Mouse (Mus musculus) cerebral cortex, adult 2 months (tissue): ENCODE measurements around the gene Bcl2l11.

Experiments used
- WGBS: fragments of 180-500 bp; shearing (Covaris S2); methylation state at CpG from one replicate; pipeline ENCODE4 v1.1.7; 2018; 5-methylcytosine and 5-hydroxymethylcytosine counted together

The Bcl2l11 gene

DNA sequence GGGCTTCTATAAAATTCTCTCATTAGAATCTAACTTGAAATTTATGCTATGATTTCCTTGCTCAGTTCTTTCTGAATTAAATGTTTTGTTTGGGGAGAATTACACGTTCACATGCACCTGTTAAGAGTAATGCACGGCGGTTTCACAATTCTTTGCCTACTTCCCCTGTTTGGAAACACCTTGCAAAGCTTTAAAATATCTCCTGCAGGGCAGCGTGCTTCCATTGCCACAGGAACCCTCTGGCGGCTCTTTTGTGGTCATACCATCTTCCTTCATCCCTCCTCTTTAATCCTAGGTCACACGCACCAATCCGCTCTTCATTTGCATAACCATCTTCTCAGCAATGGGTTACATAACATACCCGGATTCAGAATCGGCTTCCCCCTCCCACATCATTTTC, 14.3 kb upstream of the Bcl2l11 start:
- 65% methylated on average over 9 of the region's 9 CpGs for WGBS

- 78% methylated on average over 3 of the region's 3 CpGs for WGBS
These were observed 11.2 kb upstream of the Bcl2l11 start for GRCm38 (mm10) chr2:128114621-128115020.

DNA sequence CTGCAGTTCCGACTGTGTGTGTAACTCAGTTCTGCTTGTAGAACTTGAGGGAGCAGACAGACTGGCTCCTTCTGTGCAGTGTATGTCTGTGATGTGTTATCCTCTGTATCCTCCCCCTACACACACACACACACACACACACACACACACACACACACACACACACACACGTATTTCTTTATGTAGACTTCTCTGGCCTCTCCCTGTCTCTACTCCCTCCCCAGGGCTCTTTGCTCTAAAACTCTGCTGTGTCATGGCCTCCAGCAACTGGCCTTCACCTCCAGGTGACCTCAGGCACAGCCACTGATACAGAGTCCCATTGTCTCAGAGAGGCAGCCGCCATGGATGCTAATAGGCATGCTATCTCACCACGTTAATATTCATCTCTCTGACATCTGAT, 10.3 kb upstream of the Bcl2l11 start:
- WGBS, result 76% methylated on average over 4 of the region's 4 CpGs

DNA sequence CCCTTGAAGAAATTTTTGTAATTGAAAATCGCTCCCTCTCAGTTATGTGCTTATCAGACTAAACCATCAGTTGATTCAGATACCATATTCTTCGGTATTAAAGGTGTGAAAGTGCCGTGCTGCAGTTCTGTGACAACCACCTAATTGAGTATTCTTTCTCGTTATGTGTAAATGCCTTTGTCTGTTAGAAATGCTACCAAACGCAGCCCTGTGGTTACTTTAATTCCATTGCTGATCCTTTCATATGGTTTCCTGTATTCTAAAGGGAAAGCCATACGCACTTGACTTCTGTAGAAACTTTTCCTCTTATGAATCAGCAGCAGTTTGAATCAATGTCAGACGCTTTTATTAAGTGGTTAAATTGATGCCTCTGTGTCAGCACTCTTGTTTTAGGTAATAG, 8.2 kb upstream of the Bcl2l11 start:
- 86% methylated on average over 7 of the region's 7 CpGs for WGBS

DNA sequence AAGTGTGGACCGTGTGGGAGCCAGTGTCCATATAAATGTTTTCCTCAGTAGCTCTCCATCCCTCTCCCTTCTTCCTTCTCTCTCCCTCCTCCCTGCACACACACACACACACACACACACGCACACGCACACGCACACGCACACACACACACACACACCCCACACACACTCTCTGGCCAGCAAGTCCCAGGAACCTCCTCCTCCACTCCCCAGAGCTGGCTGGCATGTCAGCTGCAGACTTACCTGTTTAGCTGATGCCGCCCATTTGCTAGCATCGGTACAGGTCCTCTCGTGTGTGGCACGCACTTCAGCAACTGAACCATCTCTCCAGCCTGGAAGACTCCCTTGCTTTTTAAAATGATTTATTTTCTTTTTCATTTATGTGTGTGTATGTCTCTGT, 6.9 kb upstream of the Bcl2l11 start:
- WGBS, result 96% methylated on average over 9 of the region's 9 CpGs

GRCm38 (mm10) chr2:128122491-128122890, 3.3 kb upstream of the Bcl2l11 start:
- WGBS, result 2% methylated on average over 9 of the region's 9 CpGs

DNA sequence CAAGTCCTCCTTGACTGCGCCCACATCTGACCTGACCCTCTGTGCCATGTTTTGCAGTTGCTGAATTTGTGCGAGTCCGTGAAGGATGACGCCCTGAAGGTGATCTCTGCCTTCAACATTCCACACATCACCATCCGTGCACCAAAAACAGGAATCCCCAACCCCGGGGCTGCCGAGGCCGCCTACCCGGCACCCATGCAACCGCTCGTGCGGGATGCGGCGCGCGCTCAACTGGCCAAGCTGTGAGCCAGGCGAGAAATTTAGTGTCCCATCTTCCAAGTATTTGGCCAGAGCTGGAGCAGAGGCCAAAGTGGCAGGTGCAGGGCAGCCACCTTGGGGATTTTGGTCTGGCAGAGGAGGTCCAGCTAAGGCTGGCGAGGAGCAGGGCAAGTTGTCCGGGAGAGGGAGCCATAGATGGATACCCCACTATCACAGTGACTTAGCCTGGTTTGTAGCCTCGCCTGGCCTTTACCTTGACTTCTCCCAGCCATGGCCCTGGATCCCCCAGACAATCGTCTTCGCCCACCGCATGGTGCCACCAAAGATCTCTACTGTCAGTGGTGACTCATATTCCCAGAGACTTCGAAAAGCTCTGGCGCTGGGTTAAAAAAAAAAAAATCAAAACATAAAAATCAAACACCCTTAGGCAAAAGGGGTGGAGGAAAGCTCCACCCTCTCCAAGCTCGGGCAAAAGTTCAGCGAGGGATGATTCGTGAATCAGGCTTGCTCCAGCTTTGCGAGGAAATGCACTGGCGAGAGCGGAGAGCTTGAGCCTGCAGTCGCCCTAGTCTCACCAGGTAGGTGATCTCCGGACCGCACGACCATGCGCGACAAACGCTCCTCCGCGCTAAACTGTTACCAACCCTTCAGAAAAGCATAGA, 2.7 kb upstream of the Bcl2l11 start:
- WGBS, result 6% methylated on average over 40 of the region's 40 CpGs

DNA sequence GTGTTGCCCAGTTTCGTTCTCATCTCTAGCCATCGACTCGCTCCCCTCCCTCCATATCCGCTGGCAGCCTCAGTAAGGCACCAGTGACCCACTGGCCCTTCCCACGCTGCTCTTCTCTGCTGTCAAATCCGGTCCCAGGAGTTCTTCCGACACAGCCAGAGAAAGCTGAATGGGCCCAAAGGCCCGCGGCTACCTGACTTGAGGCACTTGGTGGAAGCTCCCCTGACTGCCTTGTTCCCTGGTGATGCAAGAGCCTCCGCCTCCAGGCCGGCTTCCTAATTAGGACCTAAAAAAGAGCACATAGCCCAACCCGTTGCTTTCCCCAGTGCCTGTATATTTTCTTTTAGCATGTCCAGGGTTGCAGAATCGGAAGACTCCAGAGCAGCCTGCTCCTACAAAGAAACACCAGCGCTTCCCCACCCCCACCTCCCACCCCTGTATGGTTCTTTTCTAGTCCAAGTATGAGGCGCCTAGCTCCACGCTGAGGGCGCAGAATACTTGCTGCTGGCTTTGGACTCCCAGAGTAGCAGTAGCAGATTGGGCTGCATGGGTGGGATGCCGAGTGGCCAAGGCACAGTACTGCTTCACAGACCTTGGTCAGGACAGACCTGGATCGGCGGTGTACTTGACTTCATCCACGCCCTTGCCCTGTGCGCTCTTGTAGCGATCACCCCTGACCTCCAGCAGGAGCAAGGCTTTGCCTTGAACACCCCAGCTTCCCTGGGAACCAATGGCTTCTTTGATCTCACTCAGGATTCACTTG, 1.7 kb upstream of the Bcl2l11 start:
- WGBS, result 11% methylated on average over 23 of the region's 23 CpGs

DNA sequence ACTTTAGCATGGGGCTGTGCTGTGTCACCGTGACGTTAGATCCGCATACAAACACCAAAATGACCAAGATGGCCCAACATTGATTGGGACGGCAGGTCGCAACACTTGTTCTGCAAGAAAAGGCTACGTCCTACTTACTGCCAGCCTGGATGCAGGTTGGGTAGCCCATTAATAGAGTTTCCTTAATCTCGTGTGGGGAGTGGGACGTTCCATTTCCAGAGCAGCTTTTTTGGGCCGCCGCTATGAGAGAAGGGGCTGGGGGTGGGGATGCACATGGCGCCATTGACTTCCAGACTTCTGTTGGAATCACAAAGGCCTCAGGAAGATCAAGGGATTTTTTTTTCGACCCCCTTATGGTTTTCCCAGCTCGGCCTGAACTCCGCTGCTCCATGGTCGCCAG, 1.1 kb upstream of the Bcl2l11 start:
- WGBS, result 24% methylated on average over 15 of the region's 15 CpGs

DNA sequence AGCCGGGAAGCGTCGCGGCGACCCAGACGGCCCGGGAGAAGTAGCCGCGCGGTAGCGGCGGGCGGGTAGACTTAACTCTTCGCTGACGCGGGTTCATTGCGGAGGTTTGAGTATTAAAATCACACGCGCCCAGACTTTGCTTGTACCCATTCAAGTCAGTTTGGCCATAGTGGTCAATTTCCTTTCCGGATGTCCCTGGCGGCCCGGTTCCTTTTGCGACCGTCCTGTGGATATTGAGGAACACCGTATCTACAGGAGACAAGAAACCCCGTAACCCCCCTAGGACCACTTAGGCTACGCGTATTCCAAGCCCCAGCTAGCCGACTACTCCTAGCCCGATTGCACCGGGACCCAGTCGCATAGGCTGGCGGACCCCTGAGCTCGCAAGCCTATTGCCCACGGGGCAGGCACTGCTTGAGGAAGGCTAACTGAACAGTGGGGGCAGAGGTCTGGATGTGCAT, 783 bp downstream of the Bcl2l11 start:
- WGBS, result under 1% methylated on average over 35 of the region's 35 CpGs

- under 1% methylated on average over 59 of the region's 67 CpGs for WGBS
These were observed 1.4 kb downstream of the Bcl2l11 start for GRCm38 (mm10) chr2:128127121-128127671.

- WGBS, result 2% methylated on average over 48 of the region's 48 CpGs
These were observed 2.0 kb downstream of the Bcl2l11 start for GRCm38 (mm10) chr2:128127691-128128292.

- WGBS, result 67% methylated on average over 10 of the region's 10 CpGs
These were observed 2.7 kb downstream of the Bcl2l11 start for GRCm38 (mm10) chr2:128128532-128128931.

DNA sequence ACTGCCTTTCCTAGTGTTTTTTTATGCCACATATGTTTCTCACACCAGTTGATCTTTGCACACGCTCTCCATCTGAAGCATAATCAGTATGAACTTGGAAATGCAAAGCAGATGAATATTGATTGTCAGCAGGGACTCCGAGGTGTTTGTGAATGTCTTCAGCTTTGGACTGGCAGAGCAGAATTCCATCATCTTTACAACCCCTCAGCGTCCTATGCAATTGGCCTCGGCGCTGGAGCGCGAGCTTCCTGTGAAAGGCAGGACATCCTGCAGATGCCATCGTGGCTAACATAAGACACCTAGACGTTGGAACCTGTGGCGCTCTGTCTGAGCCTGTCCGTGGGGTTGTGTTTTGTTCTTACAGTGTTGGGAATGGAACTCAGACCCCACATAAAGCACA, 5.7 kb downstream of the Bcl2l11 start:
- 90% methylated on average over 11 of the region's 11 CpGs for WGBS

GRCm38 (mm10) chr2:128132635-128133034, 6.8 kb downstream of the Bcl2l11 start:
- 95% methylated on average over 5 of the region's 5 CpGs for WGBS

- WGBS, result 84% methylated on average over 5 of the region's 5 CpGs
These were observed 8.6 kb downstream of the Bcl2l11 start for GRCm38 (mm10) chr2:128134474-128134873.

GRCm38 (mm10) chr2:128134948-128135347, 9.1 kb downstream of the Bcl2l11 start:
- WGBS, result 81% methylated on average over 8 of the region's 8 CpGs

- WGBS, result 91% methylated on average over 16 of the region's 16 CpGs
These were observed 11.1 kb downstream of the Bcl2l11 start for GRCm38 (mm10) chr2:128136769-128137433.

DNA sequence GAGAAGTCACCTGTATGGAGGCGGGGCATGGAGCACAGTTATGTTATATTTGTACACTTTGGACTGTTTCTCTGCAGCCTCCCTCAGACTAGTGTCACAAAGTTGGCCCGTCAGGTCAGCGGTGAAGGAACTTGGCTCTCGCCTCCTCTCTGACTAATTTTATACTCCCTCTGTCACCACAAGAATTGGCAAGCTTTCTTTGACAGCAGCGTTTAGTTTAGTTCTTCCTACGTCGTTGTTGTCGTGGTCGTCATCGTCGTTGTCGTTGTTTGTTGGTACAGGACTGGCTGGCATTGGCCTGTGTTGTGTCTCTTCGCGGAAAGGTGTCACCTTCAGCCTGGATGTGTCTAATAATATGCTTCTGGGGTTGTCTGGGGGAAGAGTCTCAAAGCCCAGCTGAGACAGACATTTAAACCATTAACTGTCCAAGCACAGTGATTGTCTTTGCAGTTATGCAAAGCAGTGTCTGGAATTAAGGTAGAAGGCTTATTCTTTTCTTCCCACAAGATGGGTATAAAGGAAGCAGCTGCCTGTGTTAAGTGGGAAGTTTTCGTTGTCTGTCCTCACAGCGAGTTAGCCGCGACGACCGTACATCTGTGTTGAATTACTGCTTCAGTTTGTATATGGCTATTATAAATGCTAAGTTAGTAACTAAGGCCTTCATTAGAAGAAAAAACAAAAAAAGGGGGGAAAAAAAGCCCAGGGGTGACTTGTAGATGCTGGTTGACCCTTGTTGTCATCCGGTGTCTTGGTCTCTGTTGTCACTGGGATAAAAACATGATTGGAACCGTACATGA, 11.8 kb downstream of the Bcl2l11 start:
- WGBS, result 76% methylated on average over 22 of the region's 22 CpGs

- WGBS, result 64% methylated on average over 8 of the region's 8 CpGs
These were observed 13.1 kb downstream of the Bcl2l11 start for GRCm38 (mm10) chr2:128138924-128139323.

DNA sequence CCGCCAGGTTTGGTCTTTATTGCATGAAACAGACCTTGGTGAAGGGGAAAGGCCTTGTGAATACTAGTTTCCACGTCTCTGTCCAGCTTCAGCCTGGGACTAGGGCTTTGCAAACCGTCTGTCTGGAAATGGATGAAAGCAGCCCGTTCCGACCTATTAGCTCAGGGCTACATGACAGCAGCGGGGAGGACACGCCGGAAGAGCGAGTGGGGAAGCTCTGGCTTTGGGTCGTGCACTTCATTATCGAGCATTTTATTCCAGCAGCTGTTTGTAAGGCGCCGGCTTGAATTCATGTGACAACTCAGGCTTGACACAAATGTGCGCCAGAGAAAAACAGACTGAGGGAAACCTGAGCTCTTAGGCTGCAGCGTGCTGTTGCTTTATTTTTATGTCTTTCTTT, 13.9 kb downstream of the Bcl2l11 start:
- WGBS, result 63% methylated on average over 15 of the region's 15 CpGs
